Mouse (Mus musculus): ENCODE measurements around the gene Nln. TPM values are rescaled to one million over a fixed set of nuclear protein-coding genes. Genes with fewer than 3 reads are reported as not detected.

Nln gene
- polyA plus RNA-seq, 1 experiment from 2014 or later: 15.8 TPM

GRCm38 (mm10) chr13:104018466-104019076 is 90.8 kb downstream of the Nln start:
- peaks cover 71% of the 10 kb centered on the region for H3K27me3 ChIP-seq (ENCODE audit: insufficient read depth, poor library complexity, severe bottlenecking)
- peaks cover 24% of the 10 kb centered on the region for H3K4me1 ChIP-seq (replicated peaks)
- peaks cover 8% of the 10 kb centered on the region for H3K9me3 ChIP-seq
- 36% methylated on average over 7 of the region's 7 CpGs for WGBS
- DNase-seq (ENCODE audit: low spot score): no peak
- no peak overlapping the region for H3K4me3 ChIP-seq
- H3K27ac ChIP-seq: peak overlapping the region; percentile 35; the same call in 1 of the 2 replicates
- H3K36me3 ChIP-seq: peaks cover 10% of the 10 kb centered on the region; the same call in 1 of the 2 replicates

- peaks cover 52% of the 10 kb centered on the region for H3K27me3 ChIP-seq (ENCODE audit: insufficient read depth, poor library complexity, severe bottlenecking)
- no peak overlapping the region for H3K4me3 ChIP-seq
- WGBS: 90% methylated on average over 18 of the region's 18 CpGs
- H3K36me3 ChIP-seq: 0 out of 2 replicates have a peak, but pooled peaks cover 7% of the 10 kb centered on the region
- H3K9me3 ChIP-seq: peaks cover 8% of the 10 kb centered on the region
- peaks cover 22% of the 10 kb centered on the region for H3K4me1 ChIP-seq (replicated peaks)
- DNase-seq (ENCODE audit: low spot score): no peak
- H3K27ac ChIP-seq: no peak overlapping the region
Observed at GRCm38 (mm10) chr13:104015246-104016105, 93.9 kb downstream of the Nln start.

GRCm38 (mm10) chr13:104014038-104014437 is 95.4 kb downstream of the Nln start:
- Histone ChIP-seq H3K4me3 (no peak overlapping the region), H3K36me3 (0 out of 2 replicates have a peak, but pooled peaks cover 4% of the 10 kb centered on the region), H3K4me1 (replicated peaks) (peaks cover 19% of the 10 kb centered on the region), H3K27me3 (ENCODE audit: insufficient read depth, poor library complexity, severe bottlenecking) (peaks cover 46% of the 10 kb centered on the region), H3K9me3 (0 out of 2 replicates have a peak, but pooled peaks cover 3% of the 10 kb centered on the region), H3K27ac (no peak overlapping the region)
- 85% methylated on average over 11 of the region's 11 CpGs for WGBS
- no peak for DNase-seq (ENCODE audit: low spot score)

GRCm38 (mm10) chr13:104013380-104013779 is 96.0 kb downstream of the Nln start:
- 88% methylated on average over 6 of the region's 6 CpGs for WGBS
- Histone ChIP-seq H3K4me3 (no peak overlapping the region), H3K27ac (no peak overlapping the region), H3K27me3 (ENCODE audit: insufficient read depth, poor library complexity, severe bottlenecking) (peaks cover 46% of the 10 kb centered on the region), H3K4me1 (replicated peaks) (peaks cover 13% of the 10 kb centered on the region), H3K36me3 (0 out of 2 replicates have a peak, but pooled peaks cover 4% of the 10 kb centered on the region), H3K9me3 (0 out of 2 replicates have a peak, but pooled peaks cover 3% of the 10 kb centered on the region)
- no peak for DNase-seq (ENCODE audit: low spot score)

GRCm38 (mm10) chr13:104012214-104012833 is 97.1 kb downstream of the Nln start:
- Histone ChIP-seq H3K4me1 (replicated peaks) (peaks cover 6% of the 10 kb centered on the region), H3K27me3 (ENCODE audit: insufficient read depth, poor library complexity, severe bottlenecking) (peaks cover 46% of the 10 kb centered on the region), H3K27ac (no peak overlapping the region), H3K9me3 (0 out of 2 replicates have a peak, but pooled peaks cover 3% of the 10 kb centered on the region), H3K36me3 (0 out of 2 replicates have a peak, but pooled peaks cover 4% of the 10 kb centered on the region), H3K4me3 (no peak overlapping the region)
- WGBS: 88% methylated on average over 11 of the region's 11 CpGs
- DNase-seq (ENCODE audit: low spot score): no peak

GRCm38 (mm10) chr13:104011289-104011688 is 98.1 kb downstream of the Nln start:
- H3K36me3 ChIP-seq: no peaks in the 10 kb centered on the region
- H3K4me3 ChIP-seq: no peak overlapping the region
- WGBS: 89% methylated on average over 5 of the region's 5 CpGs
- H3K9me3 ChIP-seq: no peaks in the 10 kb centered on the region
- H3K27me3 ChIP-seq (ENCODE audit: insufficient read depth, poor library complexity, severe bottlenecking): peaks cover 39% of the 10 kb centered on the region
- DNase-seq (ENCODE audit: low spot score): no peak
- no peaks in the 10 kb centered on the region for H3K4me1 ChIP-seq (replicated peaks)
- H3K27ac ChIP-seq: no peak overlapping the region

- Histone ChIP-seq H3K27me3 (ENCODE audit: insufficient read depth, poor library complexity, severe bottlenecking) (no peaks in the 10 kb centered on the region), H3K36me3 (no peaks in the 10 kb centered on the region), H3K4me3 (no peak overlapping the region), H3K27ac (no peak overlapping the region), H3K9me3 (no peaks in the 10 kb centered on the region), H3K4me1 (replicated peaks) (no peaks in the 10 kb centered on the region)
- 90% methylated on average over 6 of the region's 6 CpGs for WGBS
- DNase-seq (ENCODE audit: low spot score): no peak
Observed at GRCm38 (mm10) chr13:104005231-104005845, 104.1 kb downstream of the Nln start.

GRCm38 (mm10) chr13:103994085-103994455 is 115.3 kb downstream of the Nln start:
- DNase-seq (ENCODE audit: low spot score): no peak
- H3K9me3 ChIP-seq: peaks cover 11% of the 10 kb centered on the region; the same call in 1 of the 2 replicates
- WGBS: 90% methylated on average over 5 of the region's 5 CpGs
- no peak overlapping the region for H3K4me3 ChIP-seq
- 0 out of 2 replicates have a peak, but pooled peaks cover 3% of the 10 kb centered on the region for H3K27me3 ChIP-seq (ENCODE audit: insufficient read depth, poor library complexity, severe bottlenecking)
- H3K27ac ChIP-seq: no peak overlapping the region
- no peaks in the 10 kb centered on the region for H3K36me3 ChIP-seq
- H3K4me1 ChIP-seq (replicated peaks): no peaks in the 10 kb centered on the region

- H3K36me3 ChIP-seq: no peaks in the 10 kb centered on the region
- no peak overlapping the region for H3K4me3 ChIP-seq
- DNase-seq (ENCODE audit: low spot score): no peak
- H3K9me3 ChIP-seq: peaks cover 13% of the 10 kb centered on the region; the same call in 1 of the 2 replicates
- H3K27me3 ChIP-seq (ENCODE audit: insufficient read depth, poor library complexity, severe bottlenecking): 0 out of 2 replicates have a peak, but pooled peaks cover 3% of the 10 kb centered on the region
- no peak overlapping the region for H3K27ac ChIP-seq
- no peaks in the 10 kb centered on the region for H3K4me1 ChIP-seq (replicated peaks)
- 83% methylated on average over 8 of the region's 8 CpGs for WGBS
Observed at GRCm38 (mm10) chr13:103993142-103994084, 116.0 kb downstream of the Nln start.

- H3K4me3 ChIP-seq: no peak overlapping the region
- no peaks in the 10 kb centered on the region for H3K36me3 ChIP-seq
- H3K27me3 ChIP-seq (ENCODE audit: insufficient read depth, poor library complexity, severe bottlenecking): 0 out of 2 replicates have a peak, but pooled peaks cover 3% of the 10 kb centered on the region
- no peak for DNase-seq (ENCODE audit: low spot score)
- H3K9me3 ChIP-seq: peaks cover 19% of the 10 kb centered on the region; the same call in 1 of the 2 replicates
- H3K27ac ChIP-seq: no peak overlapping the region
- H3K4me1 ChIP-seq (replicated peaks): no peaks in the 10 kb centered on the region
- 81% methylated on average over 4 of the region's 4 CpGs for WGBS
Observed at GRCm38 (mm10) chr13:103986660-103987059, 122.8 kb downstream of the Nln start.

- no peak overlapping the region for H3K27ac ChIP-seq
- WGBS: 89% methylated on average over 20 of the region's 20 CpGs
Observed at GRCm38 (mm10) chr13:103985510-103986278, 123.7 kb downstream of the Nln start.

More at GRCm38 (mm10) chr13:103985510-103986278, 123.7 kb downstream of the Nln start:
- no peak overlapping the region for H3K4me3 ChIP-seq
- H3K36me3 ChIP-seq: no peaks in the 10 kb centered on the region
- DNase-seq (ENCODE audit: low spot score): no peak
- H3K9me3 ChIP-seq: peaks cover 13% of the 10 kb centered on the region; the same call in 1 of the 2 replicates
- no peaks in the 10 kb centered on the region for H3K4me1 ChIP-seq (replicated peaks)
- 0 out of 2 replicates have a peak, but pooled peaks cover 1% of the 10 kb centered on the region for H3K27me3 ChIP-seq (ENCODE audit: insufficient read depth, poor library complexity, severe bottlenecking)
